Mouse (Mus musculus) midbrain, embryonic 14.5 days (tissue): ENCODE results near the gene Sptbn2. TPM values are rescaled to one million over a fixed set of nuclear protein-coding genes. Genes with fewer than 3 reads are reported as not detected.

ENCODE experiments used
- ATAC-seq: fragments of 200-750 bp; cut with Nextera tagmentation; 2 replicates; pipeline ENCODE4 v1.8.0; 2017; ENCODE audit warnings: moderate number of reproducible peaks, moderate library complexity; ENCODE audit not compliant: low FRiP score, low TSS enrichment
- DNase-seq: peaks from one replicate; pipeline ENCODE4 v3.0.0-alpha.2; 2015
- H3K27ac ChIP-seq: fragments of 300-500 bp; sonication (generic); replicated peaks from 2 replicates; pipeline ENCODE4 v1.5.1; 2014; ENCODE audit warnings: mild to moderate bottlenecking, low read depth, low read length, moderate library complexity
- H3K27me3 ChIP-seq: fragments of 300-500 bp; sonication (generic); 2 replicates; pipeline ENCODE4 v1.6.1; 2014; ENCODE audit warnings: low read length, control low read depth, mixed read lengths; ENCODE audit not compliant: control insufficient read depth, insufficient read depth
- H3K36me3 ChIP-seq: fragments of 300-500 bp; sonication (generic); 2 replicates; pipeline ENCODE4 v1.6.1; 2014; ENCODE audit warnings: low read length, control low read depth; ENCODE audit not compliant: control insufficient read depth, insufficient read depth
- H3K4me1 ChIP-seq: fragments of 300-500 bp; sonication (generic); 2 replicates; pipeline ENCODE4 v1.6.1; 2014; ENCODE audit warnings: mild to moderate bottlenecking, antibody characterized with exemption, low read length, control low read depth; ENCODE audit not compliant: control insufficient read depth, insufficient read depth
- H3K4me2 ChIP-seq: fragments of 300-500 bp; sonication (generic); 2 replicates; pipeline ENCODE4 v1.6.1; 2014; ENCODE audit warnings: mild to moderate bottlenecking, low read length, moderate library complexity
- H3K4me3 ChIP-seq: fragments of 300-500 bp; sonication (generic); replicated peaks from 2 replicates; pipeline ENCODE4 v1.5.1; 2014; ENCODE audit warnings: low read depth, low read length
- H3K9ac ChIP-seq: fragments of 300-500 bp; sonication (generic); replicated peaks from 2 replicates; pipeline ENCODE4 v1.6.1; 2014; ENCODE audit warnings: mild to moderate bottlenecking, low read length, moderate library complexity
- H3K9me3 ChIP-seq: fragments of 300-500 bp; sonication (generic); 2 replicates; pipeline ENCODE4 v1.6.1; 2016; ENCODE audit warnings: low read length, control low read depth, mixed read lengths; ENCODE audit not compliant: control insufficient read depth
- WGBS: fragments of 180-500 bp; shearing (Covaris S2); extraction: QIAGEN DNeasy Blood & Tissue Kit; methylation state at CpG from one replicate; pipeline ENCODE4 v1.1.7; 2014; 5-methylcytosine and 5-hydroxymethylcytosine counted together
- polyA plus RNA-seq: library from polyadenylated mRNA; unstranded; fragments of >200 nt; fragmentation: Nextera tagmentation; extraction: Ambion mirVana; gene quantifications from 2 replicates; pipeline ENCODE4 v1.2.1, GENCODE M21; 2014

The Sptbn2 gene
- polyA plus RNA-seq = 37.6 and 43.0 TPM in 2 replicates

- H3K27ac ChIP-seq = peak within 1 kb of the TSS; percentile 96
- no peaks in the 10 kb centered on the region for H3K27me3 ChIP-seq
- no peaks in the 10 kb centered on the region for H3K36me3 ChIP-seq
- ATAC-seq = peak; percentile 12; the same call in 1 of the 2 replicates
- H3K9ac ChIP-seq = peak within 1 kb of the TSS; percentile 94
- H3K4me1 ChIP-seq = peaks cover 33% of the 10 kb centered on the region
- no peaks in the 10 kb centered on the region for H3K9me3 ChIP-seq
- peak within 1 kb of the TSS; percentile 63 for H3K4me2 ChIP-seq
- peak; percentile 76 for DNase-seq
- H3K4me3 ChIP-seq = peak within 1 kb of the TSS; percentile 68
- 4% methylated on average over 13 of the region's 13 CpGs for WGBS
Observed at GRCm38 (mm10) chr19:4711098-4711600, at the start of gene Sptbn2. Sptbn2 (plus strand) TSS chr19:4711167.

DNA sequence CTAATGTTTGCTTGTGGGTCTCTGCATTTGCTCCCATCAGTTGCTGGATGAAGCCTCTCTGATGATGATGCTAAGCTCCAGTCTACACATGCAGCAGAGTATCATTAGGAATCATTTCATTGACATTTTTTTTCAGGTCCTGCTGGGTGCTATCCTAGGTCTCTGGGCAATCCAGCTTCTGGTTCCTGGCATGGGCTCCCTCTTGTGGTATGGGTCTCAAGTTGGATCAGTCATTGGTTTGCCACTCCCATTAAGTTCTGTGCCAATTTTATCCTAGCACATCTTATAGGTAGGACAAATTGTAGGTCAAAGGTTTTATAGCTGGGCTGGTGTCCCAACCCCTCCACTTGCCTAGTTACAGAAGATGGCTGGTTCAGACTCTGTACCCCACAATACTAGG lies 44.2 kb upstream of the Sptbn2 start:
- Histone ChIP-seq H3K9me3 (no peaks in the 10 kb centered on the region), H3K27ac (no peak overlapping the region), H3K4me1 (no peaks in the 10 kb centered on the region), H3K36me3 (no peaks in the 10 kb centered on the region), H3K27me3 (no peaks in the 10 kb centered on the region), H3K9ac (no peak overlapping the region), H3K4me2 (no peak overlapping the region), H3K4me3 (no peak overlapping the region)
- DNase-seq (peak; percentile 6), ATAC-seq (no peak)

- no peak for DNase-seq
- no peak overlapping the region for H3K27ac ChIP-seq
- H3K4me2 ChIP-seq = no peak overlapping the region
- H3K27me3 ChIP-seq = no peaks in the 10 kb centered on the region
- H3K9me3 ChIP-seq = no peaks in the 10 kb centered on the region
- no peak overlapping the region for H3K4me3 ChIP-seq
- ATAC-seq = no peak
- no peaks in the 10 kb centered on the region for H3K4me1 ChIP-seq
- WGBS = 91% methylated on average over 4 of the region's 4 CpGs
- no peak overlapping the region for H3K9ac ChIP-seq
- no peaks in the 10 kb centered on the region for H3K36me3 ChIP-seq
Observed at GRCm38 (mm10) chr19:4670776-4671175, 40.2 kb upstream of the Sptbn2 start.

GRCm38 (mm10) chr19:4672401-4672800 lies 38.6 kb upstream of the Sptbn2 start:
- no peak overlapping the region for H3K27ac ChIP-seq
- no peak for DNase-seq
- H3K27me3 ChIP-seq = no peaks in the 10 kb centered on the region
- no peaks in the 10 kb centered on the region for H3K4me1 ChIP-seq
- no peaks in the 10 kb centered on the region for H3K36me3 ChIP-seq
- no peaks in the 10 kb centered on the region for H3K9me3 ChIP-seq
- WGBS = 42% methylated on average over 6 of the region's 6 CpGs
- H3K4me2 ChIP-seq = no peak overlapping the region
- no peak for ATAC-seq
- H3K9ac ChIP-seq = no peak overlapping the region
- no peak overlapping the region for H3K4me3 ChIP-seq

GRCm38 (mm10) chr19:4694346-4694745 lies 16.6 kb upstream of the Sptbn2 start:
- no peak for DNase-seq

DNA sequence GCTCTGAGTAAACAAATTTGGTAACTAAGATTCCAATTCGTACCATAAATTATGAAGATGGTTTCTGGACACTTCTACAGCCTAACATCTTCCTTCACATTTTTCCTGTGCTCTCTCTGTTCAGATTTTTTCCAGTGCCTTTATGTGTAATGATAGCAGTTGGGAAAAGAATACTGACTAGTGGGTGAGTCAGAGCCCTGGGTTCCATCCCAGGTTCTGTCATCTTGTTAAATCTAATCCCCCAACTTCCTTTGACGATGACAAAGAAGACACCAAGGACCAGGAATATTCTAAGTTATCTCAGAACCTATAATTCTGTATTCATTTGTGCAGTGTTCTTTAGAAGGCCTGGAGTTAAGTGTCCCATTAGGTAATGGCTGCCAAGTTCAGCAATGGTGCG lies 13.8 kb upstream of the Sptbn2 start:
- Histone ChIP-seq H3K27ac (no peak overlapping the region), H3K27me3 (peaks cover 16% of the 10 kb centered on the region), H3K4me2 (no peak overlapping the region), H3K4me1 (peaks cover 8% of the 10 kb centered on the region), H3K9ac (no peak overlapping the region), H3K36me3 (no peaks in the 10 kb centered on the region), H3K9me3 (no peaks in the 10 kb centered on the region), H3K4me3 (no peak overlapping the region)
- ATAC-seq (no peak), DNase-seq (no peak)
- 85% methylated on average over 3 of the region's 3 CpGs for WGBS

More at GRCm38 (mm10) chr19:4694346-4694745, 16.6 kb upstream of the Sptbn2 start:
- Histone ChIP-seq H3K4me3 (no peak overlapping the region), H3K36me3 (no peaks in the 10 kb centered on the region), H3K27me3 (peaks cover 9% of the 10 kb centered on the region), H3K4me2 (no peak overlapping the region), H3K27ac (no peak overlapping the region), H3K9me3 (no peaks in the 10 kb centered on the region), H3K9ac (no peak overlapping the region), H3K4me1 (peaks cover 8% of the 10 kb centered on the region)
- no peak for ATAC-seq
- WGBS = 69% methylated on average over 3 of the region's 3 CpGs

DNA sequence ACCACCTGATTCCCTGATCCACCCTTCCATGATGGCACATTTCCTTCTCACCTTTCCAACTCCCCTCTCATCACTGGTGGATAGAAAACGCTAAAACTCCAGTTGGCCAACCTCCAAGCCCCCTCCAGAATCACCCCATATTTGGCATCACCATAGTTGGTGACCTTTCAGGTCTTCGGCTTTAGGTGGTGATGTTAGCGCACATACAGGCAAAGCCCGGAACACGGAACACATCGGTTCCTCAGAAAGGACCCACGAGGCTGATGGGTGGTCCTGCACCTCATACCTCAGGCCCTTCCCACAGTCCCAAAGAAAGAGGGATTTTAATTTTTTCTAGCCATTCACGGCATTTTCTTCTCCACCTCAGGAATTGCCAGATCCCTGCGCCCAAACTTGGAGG lies 13.2 kb upstream of the Sptbn2 start:
- no peaks in the 10 kb centered on the region for H3K36me3 ChIP-seq
- 82% methylated on average over 9 of the region's 9 CpGs for WGBS
- ATAC-seq (no peak), DNase-seq (no peak)
- H3K4me3 ChIP-seq = peak overlapping the region; percentile 55
- H3K4me1 ChIP-seq = peaks cover 8% of the 10 kb centered on the region
- H3K4me2 ChIP-seq = peak overlapping the region; percentile 65
- H3K27me3 ChIP-seq = peaks cover 16% of the 10 kb centered on the region
- peak overlapping the region; percentile 69 for H3K9ac ChIP-seq
- H3K27ac ChIP-seq = peak overlapping the region; percentile 73
- H3K9me3 ChIP-seq = no peaks in the 10 kb centered on the region

DNA sequence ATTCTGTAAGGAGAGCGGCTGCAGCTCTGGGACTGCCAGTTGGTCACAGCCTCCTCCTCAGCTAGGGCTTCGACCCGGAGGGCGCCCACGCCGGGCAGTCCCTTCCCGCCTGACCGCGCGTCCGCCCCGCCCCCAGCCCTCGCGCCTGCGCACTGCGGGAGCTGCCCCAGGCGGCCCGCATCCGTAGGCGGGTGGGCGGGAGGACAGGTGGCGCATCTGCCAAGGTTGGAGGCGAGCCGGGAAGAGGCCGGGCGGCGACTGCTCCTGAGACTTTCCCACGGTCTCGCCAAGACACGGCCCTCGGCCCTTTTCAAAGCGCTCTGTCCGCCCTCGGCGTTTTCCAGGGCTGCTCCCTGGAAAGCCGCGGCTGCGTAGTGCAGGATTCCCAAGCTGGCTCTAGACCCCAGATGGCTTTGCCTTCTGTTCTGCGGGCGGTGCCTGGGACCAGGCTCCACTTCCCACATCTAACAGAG lies 12.7 kb upstream of the Sptbn2 start, which contains the start of gene Gm960:
Gene Gm960, minus strand, starts transcription at position 464 of the 473 bp plus-strand sequence.
- ATAC-seq (peak; percentile 68), DNase-seq (peak; percentile 90)
- WGBS = under 1% methylated on average over 40 of the region's 40 CpGs
- Histone ChIP-seq H3K4me3 (peak within 1 kb of the TSS; percentile 55), H3K9me3 (no peaks in the 10 kb centered on the region), H3K4me2 (peak within 1 kb of the TSS; percentile 65), H3K36me3 (no peaks in the 10 kb centered on the region), H3K27ac (peak within 1 kb of the TSS; percentile 73), H3K9ac (peak within 1 kb of the TSS; percentile 69), H3K4me1 (peaks cover 8% of the 10 kb centered on the region), H3K27me3 (peaks cover 16% of the 10 kb centered on the region)

DNA sequence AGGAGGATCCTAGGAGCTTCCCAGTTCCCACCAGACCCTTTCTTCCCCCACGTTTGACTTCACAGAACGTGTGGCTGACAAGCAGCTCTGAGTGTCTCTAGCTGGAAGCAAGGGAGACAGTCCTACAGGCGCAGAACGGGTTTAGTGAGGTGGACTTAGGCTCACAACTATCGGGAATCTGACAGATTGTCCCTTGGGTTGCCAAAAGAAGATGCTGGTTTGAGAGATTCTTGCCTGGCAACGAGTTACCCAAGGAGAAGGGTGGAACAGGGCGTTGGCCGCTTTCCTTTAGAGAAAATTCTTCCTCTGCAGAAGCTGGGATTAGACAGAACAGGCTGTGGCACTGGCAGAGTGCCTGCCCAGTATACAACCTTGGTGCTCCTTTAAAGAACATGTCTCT lies 12.1 kb upstream of the Sptbn2 start:
- peak overlapping the region; percentile 65 for H3K4me2 ChIP-seq
- no peaks in the 10 kb centered on the region for H3K9me3 ChIP-seq
- no peak overlapping the region for H3K27ac ChIP-seq
- DNase-seq (peak; percentile 26), ATAC-seq (no peak)
- H3K36me3 ChIP-seq = no peaks in the 10 kb centered on the region
- H3K4me3 ChIP-seq = peak overlapping the region; percentile 55
- peak overlapping the region; percentile 69; the same call in 1 of the 2 replicates for H3K9ac ChIP-seq
- 32% methylated on average over 8 of the region's 8 CpGs for WGBS
- peaks cover 8% of the 10 kb centered on the region for H3K4me1 ChIP-seq
- peaks cover 16% of the 10 kb centered on the region for H3K27me3 ChIP-seq
